Mouse (Mus musculus) CH12.LX (cell line): ENCODE measurements around the gene Ltf. TPM values are rescaled to one million over a fixed set of nuclear protein-coding genes. Genes with fewer than 3 reads are reported as not detected.

Experiments
- DNase-seq: peaks from one replicate; pipeline ENCODE4 v3.0.0-alpha.2; 2013; ENCODE audit errors: extremely low read depth
- H3K27ac ChIP-seq: 2 replicates; pipeline ENCODE4 v1.5.1; 2012; ENCODE audit warnings: low read depth, mild to moderate bottlenecking, control low read depth, moderate library complexity; ENCODE audit not compliant: insufficient read depth
- H3K27me3 ChIP-seq: replicated peaks from 2 replicates; pipeline ENCODE3; 2012; ENCODE audit warnings: inconsistent platforms
- H3K36me3 ChIP-seq, 2 experiments: replicated peaks in 1 of 2; 2 replicates each; pipeline versions ENCODE3 to v1.6.1; 2012; ENCODE audit warnings: inconsistent platforms in 1 of 2, low read length in 1 of 2, mild to moderate bottlenecking in 1 of 2, mixed read lengths in 1 of 2, moderate library complexity in 1 of 2; ENCODE audit not compliant: control insufficient read depth in 1 of 2, insufficient read depth in 1 of 2
- H3K4me1 ChIP-seq, 2 experiments: 2 replicates each; pipeline ENCODE4 v1.6.1; 2012; ENCODE audit warnings: inconsistent platforms in 1 of 2, moderate library complexity in 1 of 2; ENCODE audit not compliant: insufficient read depth in 2 of 2, control insufficient read depth in 1 of 2
- H3K4me2 ChIP-seq: 2 replicates; pipeline ENCODE4 v1.6.1; 2012; ENCODE audit warnings: low read depth, mild to moderate bottlenecking, control low read depth; ENCODE audit not compliant: poor library complexity, insufficient read depth, severe bottlenecking
- H3K4me3 ChIP-seq, 3 experiments: fragments of 150-350 bp in 1 of 3; sonication (generic) in 1 of 3; replicated peaks in 1 of 3; 2 replicates each; pipeline versions ENCODE3 to v1.5.1; 2011 to 2012; ENCODE audit warnings: low read depth in 2 of 3, low read length in 2 of 3, mild to moderate bottlenecking in 2 of 3, moderate library complexity in 2 of 3, control low read depth in 1 of 3, improper control_type of control experiment in 1 of 3, inconsistent platforms in 1 of 3, mixed read lengths in 1 of 3; ENCODE audit not compliant: poor library complexity in 1 of 3
- H3K79me2 ChIP-seq: replicated peaks from 2 replicates; pipeline ENCODE4 v1.6.1; 2012; ENCODE audit warnings: mild to moderate bottlenecking, moderate library complexity; ENCODE audit not compliant: control insufficient read depth, poor library complexity, insufficient read depth, severe bottlenecking; ENCODE audit errors: extremely low read depth
- H3K9ac ChIP-seq: 2 replicates; pipeline ENCODE4 v1.6.1; 2012; ENCODE audit warnings: low read depth, mild to moderate bottlenecking, control low read depth, moderate library complexity; ENCODE audit not compliant: insufficient read depth
- H3K9me3 ChIP-seq: replicated peaks from 2 replicates; pipeline ENCODE3; 2012; ENCODE audit warnings: low read length, inconsistent platforms, mixed read lengths
- CHD1 ChIP-seq: IDR thresholded peaks from 2 replicates; pipeline ENCODE4 v1.6.1; 2012; ENCODE audit warnings: low read depth, low read length, improper control_type of control experiment, inconsistent platforms
- CTCF ChIP-seq, 2 experiments: IDR thresholded peaks in 1 of 2; conservative IDR thresholded peaks in 1 of 2; 2 replicates each; pipeline ENCODE4 v1.5.1; 2011 to 2012; ENCODE audit warnings: low read depth in 2 of 2, low read length in 2 of 2, improper control_type of control experiment in 1 of 2, inconsistent platforms in 1 of 2, mild to moderate bottlenecking in 1 of 2, moderate library complexity in 1 of 2
- E2F4 ChIP-seq: IDR thresholded peaks from 2 replicates; pipeline ENCODE4 v1.6.1; 2011; ENCODE audit warnings: low read depth, low read length, improper control_type of control experiment; ENCODE audit not compliant: insufficient replicate concordance
- EP300 ChIP-seq: IDR thresholded peaks from 2 replicates; pipeline ENCODE4 v1.6.1; 2011; ENCODE audit warnings: low read length, improper control_type of control experiment
- ETS1 ChIP-seq: conservative IDR thresholded peaks from 2 replicates; pipeline ENCODE4 v1.6.1; 2012; ENCODE audit warnings: low read depth, mild to moderate bottlenecking, inconsistent platforms, low read length, improper control_type of control experiment, moderate library complexity
- HCFC1 ChIP-seq: IDR thresholded peaks from 2 replicates; pipeline ENCODE4 v1.6.1; 2012; ENCODE audit warnings: low read depth, mild to moderate bottlenecking, inconsistent platforms, low read length, improper control_type of control experiment
- IRF4 ChIP-seq: IDR thresholded peaks from 2 replicates; pipeline ENCODE4 v1.6.1; 2014; ENCODE audit warnings: low read depth, mild to moderate bottlenecking, inconsistent platforms, low read length, improper control_type of control experiment
- JUN ChIP-seq: IDR thresholded peaks from 2 replicates; pipeline ENCODE4 v1.6.1; 2011; ENCODE audit warnings: low read depth, mild to moderate bottlenecking, low read length, improper control_type of control experiment, moderate library complexity; ENCODE audit not compliant: insufficient read depth
- JUND ChIP-seq: conservative IDR thresholded peaks from 2 replicates; pipeline ENCODE4 v1.6.1; 2011; ENCODE audit warnings: low read depth, low read length, improper control_type of control experiment
- MAX ChIP-seq: IDR thresholded peaks from 2 replicates; pipeline ENCODE4 v1.6.1; 2011; ENCODE audit warnings: low read length, improper control_type of control experiment
- MAZ ChIP-seq: IDR thresholded peaks from 2 replicates; pipeline ENCODE4 v1.6.1; 2012; ENCODE audit warnings: low read depth, mild to moderate bottlenecking, inconsistent platforms, low read length, improper control_type of control experiment, moderate library complexity
- MXI1 ChIP-seq: IDR thresholded peaks from 2 replicates; pipeline ENCODE4 v1.6.1; 2011; ENCODE audit warnings: mild to moderate bottlenecking, low read depth, low read length, improper control_type of control experiment
- NRF1 ChIP-seq: IDR thresholded peaks from 2 replicates; pipeline ENCODE4 v1.6.1; 2014; ENCODE audit warnings: low read depth, mild to moderate bottlenecking, inconsistent platforms, low read length, improper control_type of control experiment, moderate library complexity
- PAX5 ChIP-seq: IDR thresholded peaks from 2 replicates; pipeline ENCODE4 v1.6.1; 2012; ENCODE audit warnings: low read length, inconsistent platforms, mixed read lengths
- POLR2AphosphoS2 ChIP-seq: IDR thresholded peaks from 2 replicates; pipeline ENCODE4 v1.6.1; 2011; ENCODE audit warnings: low read depth, low read length, improper control_type of control experiment
- RCOR1 ChIP-seq: conservative IDR thresholded peaks from 2 replicates; pipeline ENCODE4 v1.6.1; 2012; ENCODE audit warnings: low read depth, mild to moderate bottlenecking, inconsistent platforms, low read length, improper control_type of control experiment
- SMC3 ChIP-seq: IDR thresholded peaks from 2 replicates; pipeline ENCODE4 v1.6.1; 2011; ENCODE audit warnings: low read depth, low read length, improper control_type of control experiment
- TBP ChIP-seq: conservative IDR thresholded peaks from 2 replicates; pipeline ENCODE4 v1.6.1; 2011; ENCODE audit warnings: low read depth, low read length, improper control_type of control experiment
- UBTF ChIP-seq: IDR thresholded peaks from 2 replicates; pipeline ENCODE4 v1.6.1; 2012; ENCODE audit warnings: low read depth, mild to moderate bottlenecking, inconsistent platforms, low read length, improper control_type of control experiment, moderate library complexity
- USF1 ChIP-seq: IDR thresholded peaks from 2 replicates; pipeline ENCODE4 v1.6.1; 2014; ENCODE audit warnings: low read depth, mild to moderate bottlenecking, inconsistent platforms, low read length, improper control_type of control experiment
- USF2 ChIP-seq: conservative IDR thresholded peaks from 2 replicates; pipeline ENCODE4 v1.6.1; 2011; ENCODE audit warnings: low read depth, low read length, improper control_type of control experiment
- ZC3H11A ChIP-seq: IDR thresholded peaks from 2 replicates; pipeline ENCODE4 v1.6.1; 2012; ENCODE audit warnings: low read depth, mild to moderate bottlenecking, inconsistent platforms, low read length, improper control_type of control experiment
- ZMIZ1 ChIP-seq: IDR thresholded peaks from 2 replicates; pipeline ENCODE4 v1.6.1; 2012; ENCODE audit warnings: low read depth, mild to moderate bottlenecking, inconsistent platforms, low read length, improper control_type of control experiment
- dilution Hi-C: fragments of 300-500 bp; cut with MboI; formaldehyde crosslinking; loops from 2 replicates; pipeline ENCODE4 v1.14.3; 2020; ENCODE audit warnings: low sequenced_read_pairs; ENCODE audit not compliant: extremely low pct_unique_long_range_greater_than_20kb, extremely low pct_ligation_motif_present
- in situ Hi-C: fragments of 300-500 bp; cut with MboI; formaldehyde crosslinking; loops from 3 replicates; pipeline ENCODE4 v1.14.3; 2019; ENCODE audit warnings: low sequenced_read_pairs, low pct_ligation_motif_present, low pct_unique_long_range_greater_than_20kb, mixed read lengths
- polyA plus RNA-seq: library from polyadenylated mRNA; unstranded; fragments of >175 nt; gene quantifications from 2 replicates; pipeline ENCODE4 v1.2.1, GENCODE M21; 2012; ENCODE audit warnings: low read depth; ENCODE audit not compliant: insufficient read length
- total RNA-seq, 2 experiments: library from RNA; depleted of rRNA; stranded (reverse); fragments of 300-350 nt in 1 of 2; fragments of >200 nt in 1 of 2; gene quantifications; 2 replicates each; pipeline ENCODE4 v1.2.3; 2012 to 2014

Gene Ltf
- total and polyA plus RNA-seq, 3 experiments, result 0.08 TPM; not detected in 2

GRCm38 (mm10) chr9:110982351-110982750 lies 36.7 kb upstream of the Ltf start:
- DNase-seq, result no peak
- no peak overlapping the region for H3K9ac ChIP-seq
- H3K27ac ChIP-seq, result no peak overlapping the region
- no peak overlapping the region for H3K4me2 ChIP-seq
- peaks cover 0 to 3% of the 10 kb centered on the region in 2 experiments; a peak in 2 of 4 replicates for H3K4me1 ChIP-seq
- dilution Hi-C loops, result no loop called here
- TF ChIP-seq CTCF (conservative IDR thresholded peaks at IDR 0.05 in 1 of 2, IDR thresholded peaks at IDR 0.05 in 1 of 2; ENCODE audit: low read depth in 2 of 2, low read length in 2 of 2) (no peak), ZMIZ1 (no peak), JUND (no peak), USF1 (no peak), MXI1 (no peak), ETS1 (no peak), MAX (no peak)
- no peaks in the 10 kb centered on the region for H3K79me2 ChIP-seq
- peaks cover 8% of the 10 kb centered on the region for H3K9me3 ChIP-seq
- H3K36me3 ChIP-seq, result peaks cover 0 to 2% of the 10 kb centered on the region in 2 experiments
- H3K27me3 ChIP-seq, result no peaks in the 10 kb centered on the region
- H3K4me3 ChIP-seq, result no peak overlapping the region
- in situ Hi-C loops, result no loop called here

- peaks cover 0 to 2% of the 10 kb centered on the region in 2 experiments for H3K36me3 ChIP-seq
- DNase-seq, result no peak
- no peak overlapping the region for H3K4me3 ChIP-seq
- no peak for TF ChIP-seq JUN
- no peak for TF ChIP-seq CTCF (conservative IDR thresholded peaks at IDR 0.05 in 1 of 2, IDR thresholded peaks at IDR 0.05 in 1 of 2; ENCODE audit: low read depth in 2 of 2, low read length in 2 of 2)
- no peak for TF ChIP-seq POLR2AphosphoS2
- no peak for TF ChIP-seq RCOR1
- TF ChIP-seq TBP, result no peak
- TF ChIP-seq MAZ, result no peak
- no peak for TF ChIP-seq ZC3H11A
- no peak for TF ChIP-seq USF1
- TF ChIP-seq NRF1, result no peak
- TF ChIP-seq UBTF, result no peak
- no peak for TF ChIP-seq PAX5
- TF ChIP-seq HCFC1, result no peak
- no peak for TF ChIP-seq IRF4
- TF ChIP-seq E2F4, result no peak
- no peak for TF ChIP-seq CHD1
- no peak for TF ChIP-seq USF2
- no peak for TF ChIP-seq SMC3
- TF ChIP-seq EP300, result no peak
- no peaks in the 10 kb centered on the region for H3K27me3 ChIP-seq
- peaks cover 8% of the 10 kb centered on the region for H3K9me3 ChIP-seq
- in situ Hi-C loops, result no loop called here
- H3K4me1 ChIP-seq, result peaks cover 0 to 3% of the 10 kb centered on the region in 2 experiments; a peak in 2 of 4 replicates
- dilution Hi-C loops, result no loop called here
- H3K4me2 ChIP-seq, result no peak overlapping the region
- H3K9ac ChIP-seq, result no peak overlapping the region
- no peaks in the 10 kb centered on the region for H3K79me2 ChIP-seq
- no peak overlapping the region for H3K27ac ChIP-seq
These were observed 35.0 kb upstream of the Ltf start for GRCm38 (mm10) chr9:110984096-110984495.
